Mouse (Mus musculus) embryonic stem cell, embryonic (primary cell): ENCODE measurements around the gene Paox.

Experiments used
- CTCF ChIA-PET, 4 experiments: fragments of 300-600 bp in 2 of 4; fragments of 350-600 bp in 2 of 4; sonication (Branson Sonifier 250); formaldehyde crosslinking; loops; one replicate each; lab custom pipeline; 2022; ENCODE audit warnings: inconsistent platforms in 2 of 4; lab: Charles Lee
- POLR2A ChIA-PET, 4 experiments: fragments of 300-600 bp in 2 of 4; fragments of 350-600 bp in 2 of 4; sonication (Branson Sonifier 250); formaldehyde crosslinking; loops; one replicate each; lab custom pipeline; 2022; ENCODE audit warnings: antibody characterized with exemption in 4 of 4, inconsistent platforms in 1 of 4; lab: Charles Lee

Gene Paox

GRCm38 (mm10) chr7:140184206-140184605 is 68.6 kb downstream of the Paox start:
- CTCF ChIA-PET, result no interaction called here
- POLR2A ChIA-PET, result no interaction called here
